Mouse (Mus musculus) embryo, embryonic 9.5 days (tissue): ENCODE results near the gene B2m.
"Not testable (repeated sequence)": the region's sequence is repeated elsewhere in the genome, so short reads cannot be mapped to it uniquely, and the experiment has no call there.

Source experiments
- DNase-seq: peaks from one replicate; pipeline ENCODE4 v3.0.0-alpha.2; 2017; ENCODE audit errors: extremely low spot score

The B2m gene

GRCm38 (mm10) chr2:122147508-122148241 is at the start of gene B2m:
TSS of gene B2m (plus strand) at chr2:122147686.
- peak; percentile 93 for DNase-seq

- DNase-seq, result not testable (repeated sequence)
Measured at GRCm38 (mm10) chr2:122097686-122098085, 49.8 kb upstream of the B2m start.

GRCm38 (mm10) chr2:122102070-122102469 is 45.4 kb upstream of the B2m start:
- DNase-seq, result no peak

GRCm38 (mm10) chr2:122108101-122108500 is 39.4 kb upstream of the B2m start:
- no peak for DNase-seq

GRCm38 (mm10) chr2:122109714-122110113 is 37.8 kb upstream of the B2m start:
- DNase-seq, result no peak

- DNase-seq, result no peak
Measured at GRCm38 (mm10) chr2:122116888-122117287, 30.6 kb upstream of the B2m start.

GRCm38 (mm10) chr2:122117961-122118958 is 29.2 kb upstream of the B2m start, which contains the start of gene Spg11:
TSS of gene Spg11 (minus strand) at chr2:122118386.
- DNase-seq, result peak; percentile 96

GRCm38 (mm10) chr2:122125680-122126572 is 21.6 kb upstream of the B2m start:
- no peak for DNase-seq

GRCm38 (mm10) chr2:122126765-122127347 is 20.6 kb upstream of the B2m start:
- no peak for DNase-seq

- DNase-seq, result no peak
Measured at GRCm38 (mm10) chr2:122127635-122128034, 19.9 kb upstream of the B2m start.

GRCm38 (mm10) chr2:122132078-122132477 is 15.4 kb upstream of the B2m start:
- DNase-seq, result no peak

GRCm38 (mm10) chr2:122132618-122133017 is 14.9 kb upstream of the B2m start:
- no peak for DNase-seq

GRCm38 (mm10) chr2:122137839-122138465 is 9.5 kb upstream of the B2m start:
- no peak for DNase-seq

- no peak for DNase-seq
Measured at GRCm38 (mm10) chr2:122140815-122141214, 6.7 kb upstream of the B2m start.

- DNase-seq, result no peak
Measured at GRCm38 (mm10) chr2:122141332-122141967, 6.0 kb upstream of the B2m start.

- no peak for DNase-seq
Measured at GRCm38 (mm10) chr2:122143111-122143510, 4.4 kb upstream of the B2m start.

- no peak for DNase-seq
Measured at GRCm38 (mm10) chr2:122145756-122146155, 1.7 kb upstream of the B2m start.

- DNase-seq, result no peak
Measured at GRCm38 (mm10) chr2:122146687-122147086, 799 bp upstream of the B2m start.

GRCm38 (mm10) chr2:122148242-122148917 is 894 bp downstream of the B2m start:
- DNase-seq, result no peak

GRCm38 (mm10) chr2:122149316-122149715 is 1.8 kb downstream of the B2m start:
- DNase-seq, result no peak
